Mouse (Mus musculus) lung, postnatal 0 days (tissue): ENCODE results near the gene Uxt.

Source experiments
- CTCF ChIP-seq: IDR thresholded peaks from 2 replicates; pipeline ENCODE4 v1.5.1; 2016; ENCODE audit warnings: antibody characterized with exemption, mild to moderate bottlenecking
- EP300 ChIP-seq: IDR thresholded peaks from 2 replicates; pipeline ENCODE4 v1.6.1; 2016; ENCODE audit warnings: antibody characterized with exemption, mild to moderate bottlenecking, control low read depth

DNA sequence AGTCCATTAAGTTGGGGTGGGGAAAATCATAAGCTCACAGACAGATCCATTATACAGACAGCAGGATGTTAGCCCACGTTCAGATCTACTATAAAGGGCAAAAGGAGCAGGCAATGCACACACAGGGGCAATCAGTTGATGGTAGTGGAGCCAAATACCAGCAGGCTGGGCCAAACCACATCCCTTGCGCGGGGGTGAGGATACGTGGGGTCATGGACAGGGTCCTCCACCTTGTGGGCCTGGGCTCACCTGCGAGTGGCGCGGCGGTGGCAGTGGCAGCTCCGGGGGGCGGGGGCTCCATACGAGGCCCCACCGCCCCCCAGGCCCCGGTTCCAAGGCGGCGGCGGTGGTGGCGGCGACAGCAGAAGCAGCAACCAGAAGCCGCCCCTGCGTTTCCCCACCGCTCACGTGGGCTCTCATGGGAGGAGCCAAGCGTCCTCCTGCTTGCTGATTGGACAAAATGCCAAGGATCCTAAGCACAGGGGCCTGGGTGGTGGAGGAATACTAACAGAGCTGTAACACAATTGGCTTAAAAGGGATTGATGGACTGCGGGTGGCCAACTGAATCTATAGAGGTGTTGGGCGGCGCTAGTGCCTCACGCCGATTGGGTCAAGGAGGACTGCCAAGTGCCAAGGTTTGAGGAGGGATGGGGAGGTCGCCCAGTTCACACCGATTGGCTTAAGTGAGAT lies 11.5 kb downstream of the Uxt start, which contains the start of gene Elk1:
- TF ChIP-seq CTCF (no peak), EP300 (no peak)
